Comparison of ENCODE assay signal across 9 mouse cellular contexts in the genomic region with DNA sequence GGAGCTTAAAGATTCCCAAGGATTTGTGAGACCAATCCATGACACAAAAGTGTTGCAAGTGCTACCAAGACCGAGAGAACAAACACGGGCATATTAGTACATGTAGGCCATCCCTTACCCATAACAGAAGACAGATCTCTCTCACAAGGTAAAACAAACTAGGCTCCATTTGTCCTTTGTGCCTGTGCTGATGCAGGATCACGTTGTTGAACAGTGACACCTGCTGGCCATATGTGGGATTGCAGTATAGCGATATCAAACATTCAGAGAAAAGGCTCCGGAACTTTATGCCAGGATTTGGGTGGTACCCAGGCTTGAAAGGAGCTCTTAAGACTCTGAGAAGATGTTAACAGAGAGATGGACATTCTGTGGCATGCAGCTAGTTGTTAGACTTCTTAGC. TPM values are rescaled to one million over a fixed set of nuclear protein-coding genes. Genes with fewer than 3 reads are reported as not detected.
DNase-seq lines count a peak whose midpoint lies in the region; TF ChIP-seq lines count a peak whose summit lies in the region.
"Had no signal": no experiment of that assay in that cellular context is flagged by ENCODE, and none has a peak within 500 bp of the region (broad histone marks: within the 10 kb centered on the region; RNA-seq: fewer than 3 reads in every experiment).

No protein-coding gene starts in this region.

- no peaks in the 10 kb centered on the region for H3K79me2 ChIP-seq in heart, adult 2 months (replicated peaks; ENCODE audit: control insufficient read depth, insufficient read depth, low read length)

- no peaks in the 10 kb centered on the region for H3K27me3 ChIP-seq in heart, adult 2 months (ENCODE audit: control insufficient read depth, insufficient read depth, low read length)
- H3K27me3 ChIP-seq in heart, embryonic 10.5 days (ENCODE audit: insufficient read depth, poor library complexity, severe bottlenecking) = peaks cover 43% of the 10 kb centered on the region

- H3K4me1 ChIP-seq in heart, adult 2 months (ENCODE audit: control insufficient read depth, insufficient read depth, low read length) = peaks cover 1% of the 10 kb centered on the region; the same call in 1 of the 2 replicates
- peaks cover 23% of the 10 kb centered on the region for H3K4me1 ChIP-seq in heart, embryonic 10.5 days

- H3K36me3 ChIP-seq in heart, adult 2 months (ENCODE audit: control insufficient read depth, insufficient read depth, low read length) = no peaks in the 10 kb centered on the region
- H3K36me3 ChIP-seq in heart, embryonic 10.5 days = no peaks in the 10 kb centered on the region
- H3K36me3 ChIP-seq: embryonic facial prominence, embryonic 12.5 days had no signal

- no peak overlapping the region for H3K27ac ChIP-seq in heart, adult 2 months
- no peak overlapping the region for H3K27ac ChIP-seq in heart, embryonic 10.5 days
- H3K27ac ChIP-seq: embryonic facial prominence, embryonic 12.5 days had no signal

- DNase-seq in heart, adult 2 months = peak; percentile 68 to 85
- DNase-seq in heart, embryonic 10.5 days (ENCODE audit: low spot score) = no peak
- peak; percentile 90 for DNase-seq in NIH3T3 (ENCODE audit: low read depth)
- DNase-seq in cerebellum, postnatal 14 days = peak; percentile 89 to 91
- peak; percentile 79 to 87 for DNase-seq in heart, postnatal 14 days
- peak; percentile 90 to 92 for DNase-seq in left cerebral cortex, postnatal 14 days (ENCODE audit: low spot score in 2 of 2)
- DNase-seq in ovary, postnatal 14 days (ENCODE audit: low spot score) = peak; percentile 81
- peak; percentile 81 for DNase-seq in thymus, postnatal 14 days

- H3K4me3 ChIP-seq in heart, adult 2 months = no peak overlapping the region
- H3K4me3 ChIP-seq in heart, embryonic 10.5 days = no peak overlapping the region
- H3K4me3 ChIP-seq: embryonic facial prominence, embryonic 12.5 days had no signal

- 1% methylated on average over 5 of the region's 5 CpGs for WGBS in heart, adult 2 months
- 8% methylated on average over 5 of the region's 5 CpGs for WGBS in heart, embryonic 10.5 days

- H3K9ac ChIP-seq in heart, adult 2 months (ENCODE audit: low read depth, low read length) = no peak overlapping the region
- H3K9ac ChIP-seq: embryonic facial prominence, embryonic 12.5 days had no signal

- H3K9me3 ChIP-seq in heart, embryonic 10.5 days = no peaks in the 10 kb centered on the region
- H3K9me3 ChIP-seq: embryonic facial prominence, embryonic 12.5 days had no signal

- intact Hi-C loops in heart, adult 2 months (cut with DNase I) = loop anchor here (1.0 to 2.0 kb wide), 3 partner anchors 120 to 206 kb away; no protein-coding TSS in a partner anchor
- intact Hi-C loops in heart, postnatal 14 days (cut with DNase I) = loop anchor here (1.0 to 2.0 kb wide), 3 partner anchors 120 to 206 kb away; no protein-coding TSS in a partner anchor
- intact Hi-C loops in left cerebral cortex, postnatal 14 days (cut with DNase I) = loop anchor here (1.0 to 5.0 kb wide), 4 partner anchors 116 to 221 kb away; partner anchors contain the start of gene Tmem201

- no peak; the same call in 1 of the 2 replicates for TF ChIP-seq CTCF in heart, adult 2 months (IDR thresholded peaks at IDR 0.05)

- no peak for TF ChIP-seq POLR2A in heart, adult 2 months (IDR thresholded peaks at IDR 0.05; ENCODE audit: insufficient read depth, low read depth, low read length)

- peak; percentile 96 for TF ChIP-seq EP300 in heart, adult 2 months (IDR thresholded peaks at IDR 0.05; ENCODE audit: insufficient read depth, low read depth, low read length)

RNA-seq across cellular contexts. Expression of gene Spsb1, which starts 3.7 kb away (rescaled TPM):
- total RNA-seq in heart, adult 2 months (2021) = 10 to 100 TPM; 28.3 to 35.3 TPM
- 32.2 and 38.7 TPM in 2 replicates for polyA plus RNA-seq in heart, adult 2 months (2012; rRNA removed)
- polyA plus RNA-seq in heart, embryonic 10.5 days (2016; fragmentation: Nextera tagmentation; extraction: Ambion mirVana) = 3.9 and 9.2 TPM in 2 replicates
- 10 to 100 TPM; 44.8 to 49.3 TPM for total RNA-seq in heart, postnatal 14 days (2021)
- 10 to 100 TPM; 17.7 to 19.6 TPM for total RNA-seq in left cerebral cortex, postnatal 14 days (2021)

RNA-seq across cellular contexts. Expression of gene H6pd, which starts 50.3 kb away (rescaled TPM):
- total RNA-seq in heart, adult 2 months (2021) = 10 to 100 TPM; 39.0 to 44.2 TPM
- 27.4 and 29.5 TPM in 2 replicates for polyA plus RNA-seq in heart, adult 2 months (2012; rRNA removed)
- polyA plus RNA-seq in heart, embryonic 10.5 days (2016; fragmentation: Nextera tagmentation; extraction: Ambion mirVana) = 5.8 and 9.0 TPM in 2 replicates
- 10 to 100 TPM; 41.0 to 45.9 TPM for total RNA-seq in heart, postnatal 14 days (2021)
- 10 to 100 TPM; 11.4 to 14.2 TPM for total RNA-seq in left cerebral cortex, postnatal 14 days (2021)
